Mouse (Mus musculus) heart, embryonic 13.5 days (tissue): ENCODE results near the gene Nfs1. TPM values are rescaled to one million over a fixed set of nuclear protein-coding genes. Genes with fewer than 3 reads are reported as not detected.
"Not testable (repeated sequence)": the region's sequence is repeated elsewhere in the genome, so short reads cannot be mapped to it uniquely, and the experiment has no call there.

ENCODE experiments used
- ATAC-seq: fragments of 200-750 bp; cut with Nextera tagmentation; 2 replicates; pipeline ENCODE4 v1.8.0; 2017; ENCODE audit warnings: moderate TSS enrichment; ENCODE audit not compliant: insufficient number of reproducible peaks, low FRiP score, low TSS enrichment; ENCODE audit errors: extremely low read depth
- H3K27ac ChIP-seq: fragments of 300-500 bp; sonication (generic); replicated peaks from 2 replicates; pipeline ENCODE4 v1.5.1; 2015; ENCODE audit warnings: moderate library complexity, mild to moderate bottlenecking, inconsistent platforms
- H3K27me3 ChIP-seq: fragments of 300-500 bp; sonication (generic); replicated peaks from 2 replicates; pipeline ENCODE4 v1.6.1; 2015; ENCODE audit warnings: mild to moderate bottlenecking, inconsistent platforms
- H3K36me3 ChIP-seq: fragments of 300-500 bp; sonication (generic); 2 replicates; pipeline ENCODE4 v1.6.1; 2015; ENCODE audit warnings: mild to moderate bottlenecking, inconsistent platforms
- H3K4me1 ChIP-seq: fragments of 300-500 bp; sonication (generic); 2 replicates; pipeline ENCODE4 v1.6.1; 2015; ENCODE audit warnings: inconsistent platforms
- H3K4me2 ChIP-seq: fragments of 300-500 bp; sonication (generic); 2 replicates; pipeline ENCODE4 v1.6.1; 2015; ENCODE audit warnings: inconsistent platforms, mild to moderate bottlenecking, moderate library complexity
- H3K4me3 ChIP-seq: fragments of 300-500 bp; sonication (generic); 2 replicates; pipeline ENCODE4 v1.5.1; 2015; ENCODE audit warnings: moderate library complexity, mild to moderate bottlenecking, inconsistent platforms
- H3K9ac ChIP-seq: fragments of 300-500 bp; sonication (generic); 2 replicates; pipeline ENCODE4 v1.6.1; 2015; ENCODE audit warnings: inconsistent platforms, mild to moderate bottlenecking, moderate library complexity
- H3K9me3 ChIP-seq: fragments of 300-500 bp; sonication (generic); 2 replicates; pipeline ENCODE4 v1.6.1; 2016; ENCODE audit warnings: inconsistent platforms
- WGBS: fragments of 180-500 bp; shearing (Covaris S2); methylation state at CpG from one replicate; pipeline ENCODE4 v1.1.7; 2015; ENCODE audit warnings: mixed read lengths; 5-methylcytosine and 5-hydroxymethylcytosine counted together
- polyA plus RNA-seq: library from polyadenylated mRNA; unstranded; fragments of >200 nt; fragmentation: Nextera tagmentation; extraction: Ambion mirVana; gene quantifications from 2 replicates; pipeline ENCODE4 v1.2.1, GENCODE M21; 2015

The Nfs1 gene
- 58.1 and 61.1 TPM in 2 replicates for polyA plus RNA-seq

GRCm38 (mm10) chr2:156143953-156144724 lies at the start of gene Nfs1, which contains the start of gene Romo1:
Gene Nfs1 (minus strand): TSS chr2:156144186.
Gene Romo1 (plus strand): TSS chr2:156144039.
- H3K9ac ChIP-seq, result peak within 1 kb of the TSS; percentile 93
- peaks cover 58% of the 10 kb centered on the region for H3K36me3 ChIP-seq

GRCm38 (mm10) chr2:156193066-156193862 lies 49.3 kb upstream of the Nfs1 start:
- no peak overlapping the region for H3K4me2 ChIP-seq
- ATAC-seq, result no peak
- H3K9me3 ChIP-seq, result no peaks in the 10 kb centered on the region
- peaks cover 16% of the 10 kb centered on the region for H3K4me1 ChIP-seq
- no peak overlapping the region for H3K27ac ChIP-seq
- no peak overlapping the region for H3K4me3 ChIP-seq
- WGBS, result 72% methylated on average over 3 of the region's 3 CpGs
- no peaks in the 10 kb centered on the region for H3K36me3 ChIP-seq
- H3K9ac ChIP-seq, result no peak overlapping the region
- no peaks in the 10 kb centered on the region for H3K27me3 ChIP-seq

More at GRCm38 (mm10) chr2:156143953-156144724, at the start of gene Nfs1, which contains the start of gene Romo1:
- Histone ChIP-seq H3K4me2 (peak within 1 kb of the TSS; percentile 93), H3K27ac (peak within 1 kb of the TSS; percentile 95), H3K4me3 (peak within 1 kb of the TSS; percentile 89), H3K4me1 (peaks cover 20% of the 10 kb centered on the region), H3K9me3 (no peaks in the 10 kb centered on the region), H3K27me3 (no peaks in the 10 kb centered on the region)
- ATAC-seq, result peak; percentile 87
- under 1% methylated on average over 70 of the region's 70 CpGs for WGBS

- peaks cover 3% of the 10 kb centered on the region; the same call in 1 of the 2 replicates for H3K9me3 ChIP-seq
- H3K4me3 ChIP-seq, result no peak overlapping the region
- no peaks in the 10 kb centered on the region for H3K36me3 ChIP-seq
- no peak overlapping the region for H3K4me2 ChIP-seq
- H3K4me1 ChIP-seq, result peaks cover 7% of the 10 kb centered on the region; the same call in 1 of the 2 replicates
- no peak overlapping the region for H3K9ac ChIP-seq
- no peaks in the 10 kb centered on the region for H3K27me3 ChIP-seq
- no peak for ATAC-seq
- WGBS, result 74% methylated on average over 2 of the region's 2 CpGs
- no peak overlapping the region for H3K27ac ChIP-seq
Measured at GRCm38 (mm10) chr2:156192068-156192467, 48.1 kb upstream of the Nfs1 start.

- no peak for ATAC-seq
- Histone ChIP-seq H3K9me3 (peaks cover 3% of the 10 kb centered on the region; the same call in 1 of the 2 replicates), H3K27ac (no peak overlapping the region), H3K9ac (no peak overlapping the region), H3K4me3 (no peak overlapping the region), H3K36me3 (no peaks in the 10 kb centered on the region), H3K4me2 (no peak overlapping the region), H3K4me1 (peaks cover 7% of the 10 kb centered on the region; the same call in 1 of the 2 replicates), H3K27me3 (no peaks in the 10 kb centered on the region)
- WGBS, result 89% methylated on average over 2 of the region's 2 CpGs
Measured at GRCm38 (mm10) chr2:156191540-156191939, 47.6 kb upstream of the Nfs1 start.

- Histone ChIP-seq H3K36me3 (no peaks in the 10 kb centered on the region), H3K9me3 (peaks cover 3% of the 10 kb centered on the region; the same call in 1 of the 2 replicates), H3K9ac (no peak overlapping the region), H3K4me3 (no peak overlapping the region), H3K27ac (no peak overlapping the region), H3K4me1 (no peaks in the 10 kb centered on the region), H3K27me3 (no peaks in the 10 kb centered on the region), H3K4me2 (no peak overlapping the region)
- no peak for ATAC-seq
- 67% methylated on average over 14 of the region's 14 CpGs for WGBS
Measured at GRCm38 (mm10) chr2:156190004-156190896, 46.3 kb upstream of the Nfs1 start.

- H3K9me3 ChIP-seq, H3K36me3 ChIP-seq, H3K4me1 ChIP-seq, ATAC-seq, H3K27ac ChIP-seq, H3K9ac ChIP-seq, H3K27me3 ChIP-seq, H3K4me2 ChIP-seq, H3K4me3 ChIP-seq: not testable (repeated sequence)
- 71% methylated on average over 7 of the region's 7 CpGs for WGBS
Measured at GRCm38 (mm10) chr2:156189241-156189640, 45.3 kb upstream of the Nfs1 start.

GRCm38 (mm10) chr2:156181592-156181991 lies 37.6 kb upstream of the Nfs1 start:
- 86% methylated on average over 2 of the region's 2 CpGs for WGBS
- peak overlapping the region; percentile 72 for H3K4me2 ChIP-seq
- peaks cover 29% of the 10 kb centered on the region for H3K4me1 ChIP-seq
- peaks cover 21% of the 10 kb centered on the region for H3K36me3 ChIP-seq
- peak overlapping the region; percentile 90; the same call in 1 of the 2 replicates for H3K27ac ChIP-seq
- H3K4me3 ChIP-seq, result no peak overlapping the region
- H3K9me3 ChIP-seq, result no peaks in the 10 kb centered on the region
- H3K9ac ChIP-seq, result peak overlapping the region; percentile 83; the same call in 1 of the 2 replicates
- no peaks in the 10 kb centered on the region for H3K27me3 ChIP-seq
- no peak for ATAC-seq

- no peak for ATAC-seq
- Histone ChIP-seq H3K9me3 (no peaks in the 10 kb centered on the region), H3K36me3 (peaks cover 27% of the 10 kb centered on the region), H3K27me3 (no peaks in the 10 kb centered on the region), H3K4me2 (peak overlapping the region; percentile 72), H3K4me1 (peaks cover 35% of the 10 kb centered on the region), H3K9ac (peak overlapping the region; percentile 83), H3K4me3 (peak overlapping the region; percentile 100), H3K27ac (peak overlapping the region; percentile 90)
- 10% methylated on average over 8 of the region's 8 CpGs for WGBS
Measured at GRCm38 (mm10) chr2:156180824-156181590, 37.0 kb upstream of the Nfs1 start.

GRCm38 (mm10) chr2:156180094-156180821 lies 36.3 kb upstream of the Nfs1 start, which contains the start of gene Rbm39:
Gene Rbm39 (minus strand): TSS chr2:156180238.
- Histone ChIP-seq H3K4me2 (peak within 1 kb of the TSS; percentile 84), H3K27ac (peak within 1 kb of the TSS; percentile 96), H3K27me3 (no peaks in the 10 kb centered on the region), H3K4me1 (peaks cover 39% of the 10 kb centered on the region), H3K36me3 (peaks cover 33% of the 10 kb centered on the region), H3K9ac (peak within 1 kb of the TSS; percentile 100), H3K9me3 (no peaks in the 10 kb centered on the region), H3K4me3 (peak within 1 kb of the TSS; percentile 100)
- WGBS, result under 1% methylated on average over 47 of the region's 47 CpGs
- ATAC-seq, result peak; percentile 91

GRCm38 (mm10) chr2:156179796-156180093 lies 35.8 kb upstream of the Nfs1 start:
- Histone ChIP-seq H3K4me1 (peaks cover 39% of the 10 kb centered on the region), H3K4me3 (peak overlapping the region; percentile 100), H3K9ac (peak overlapping the region; percentile 100), H3K36me3 (peaks cover 38% of the 10 kb centered on the region), H3K9me3 (no peaks in the 10 kb centered on the region), H3K4me2 (peak overlapping the region; percentile 84), H3K27me3 (no peaks in the 10 kb centered on the region), H3K27ac (peak overlapping the region; percentile 96)
- 0% methylated on average over 41 of the region's 41 CpGs for WGBS
- peak; percentile 40 for ATAC-seq
